Mouse (Mus musculus): ENCODE measurements at regions not wholly inside any gene's neighbourhood (a gene's known extent, or its start where the extent isn't known, plus 50 kb on each side); places are given as distances from the start of the nearest gene placed in this dataset.

- ATAC-seq: no peak
Observed at GRCm38 (mm10) chr16:5537286-5538204, 281.8 kb upstream of the Eef2kmt start.

- ATAC-seq: no peak
Observed at GRCm38 (mm10) chr16:5536515-5536972, 280.8 kb upstream of the Eef2kmt start.

- no peak for ATAC-seq
Observed at GRCm38 (mm10) chr16:5535414-5535813, 279.6 kb upstream of the Eef2kmt start.

DNA sequence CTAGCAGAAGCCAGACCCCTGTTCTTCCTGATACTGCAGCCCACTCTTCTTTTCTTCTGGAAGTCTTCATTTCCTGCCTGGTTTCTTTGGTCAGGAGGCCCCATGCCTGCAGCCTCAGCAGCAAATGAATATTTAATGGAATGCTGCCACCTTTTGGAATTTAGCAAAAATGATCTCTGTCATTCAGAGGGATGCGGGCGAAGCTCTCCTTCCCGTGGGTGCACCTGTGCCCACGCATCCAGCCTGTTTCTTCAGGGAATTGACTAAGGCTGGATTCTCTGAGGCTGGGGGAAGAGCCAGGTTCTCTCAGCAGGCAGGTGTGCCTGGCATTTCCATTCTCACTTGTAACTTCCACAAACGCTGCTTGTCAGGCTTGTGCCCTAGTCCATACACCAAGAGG, 279.1 kb upstream of the Eef2kmt start:
- ATAC-seq: no peak

- no peak for ATAC-seq
Observed at GRCm38 (mm10) chr16:5534385-5534784, 278.6 kb upstream of the Eef2kmt start.

- no peak for ATAC-seq
Observed at GRCm38 (mm10) chr16:5532281-5532680, 276.5 kb upstream of the Eef2kmt start.

- ATAC-seq: no peak
Observed at GRCm38 (mm10) chr16:5529823-5530222, 274.0 kb upstream of the Eef2kmt start.

GRCm38 (mm10) chr16:5527936-5528335, 272.2 kb upstream of the Eef2kmt start:
- ATAC-seq: no peak

- no peak for ATAC-seq
Observed at GRCm38 (mm10) chr16:5524375-5524774, 268.6 kb upstream of the Eef2kmt start.

DNA sequence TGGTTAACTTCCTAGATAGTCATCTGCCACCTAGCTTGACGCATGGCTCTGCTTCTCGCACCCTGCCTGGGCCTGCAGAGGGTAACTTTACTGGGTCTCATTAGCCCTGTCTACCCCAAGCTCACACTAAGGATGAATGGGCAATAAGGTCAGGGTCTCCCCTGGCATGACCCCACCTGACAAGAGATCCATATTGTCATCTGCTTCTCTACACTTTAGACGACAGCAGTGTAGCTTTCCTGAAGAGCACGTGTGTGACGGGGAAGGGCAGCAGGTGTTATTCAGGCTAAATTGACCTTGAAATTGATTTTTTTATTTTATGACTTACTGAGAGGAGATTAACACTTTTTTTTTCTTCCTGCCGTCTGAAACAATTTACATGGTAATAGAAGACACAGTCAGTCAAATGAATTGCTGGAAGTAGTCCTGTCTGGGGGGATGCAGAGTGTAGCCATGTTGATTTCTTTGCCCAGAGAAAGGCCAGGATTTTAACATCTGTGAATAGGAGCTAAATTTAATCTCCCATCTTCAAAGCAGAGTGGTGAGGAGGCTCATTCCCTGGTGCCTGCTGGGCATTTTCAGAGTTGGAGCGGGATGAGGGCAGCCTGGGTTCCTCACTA, 267.7 kb upstream of the Eef2kmt start:
- no peak for ATAC-seq

DNA sequence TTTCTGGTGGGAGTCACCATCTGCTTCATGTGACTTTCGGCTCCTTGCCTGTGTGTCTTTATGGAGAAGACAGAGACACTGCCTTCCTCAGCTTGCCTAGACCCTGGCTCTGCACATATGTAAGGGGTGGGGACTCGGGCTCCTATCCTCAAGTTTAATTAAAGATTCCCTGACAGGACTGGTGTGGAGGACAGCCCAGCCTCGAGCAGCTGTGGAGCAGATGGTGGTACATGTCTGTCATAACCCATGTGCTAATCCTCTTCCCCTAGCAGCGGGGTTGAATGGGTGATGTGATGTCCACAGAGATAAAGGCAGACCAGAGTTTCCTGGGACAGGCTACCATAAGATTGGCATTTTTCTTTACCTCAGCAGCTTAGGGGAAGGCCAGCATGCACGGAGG, 262.0 kb upstream of the Eef2kmt start:
- no peak for ATAC-seq

DNA sequence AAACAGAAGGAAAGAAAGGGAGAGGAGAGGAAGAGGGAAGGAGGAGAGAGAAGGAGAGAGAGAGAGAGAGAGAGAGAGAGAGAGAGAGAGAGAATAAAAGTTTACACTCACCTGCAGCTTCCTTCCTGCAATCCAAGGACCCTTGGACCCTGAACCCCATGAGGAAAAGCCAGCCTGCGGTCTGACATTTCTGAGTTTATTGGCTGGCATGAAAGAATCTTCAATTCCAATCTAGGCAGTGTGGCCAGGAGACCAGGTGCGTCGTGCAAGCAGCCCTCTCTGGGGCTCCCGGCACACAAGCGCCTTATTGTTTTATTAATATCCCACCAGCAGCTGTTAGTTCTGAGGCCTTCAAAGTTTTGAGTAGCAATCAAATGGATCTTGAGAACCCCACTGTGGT, 260.1 kb upstream of the Eef2kmt start:
- ATAC-seq: no peak

DNA sequence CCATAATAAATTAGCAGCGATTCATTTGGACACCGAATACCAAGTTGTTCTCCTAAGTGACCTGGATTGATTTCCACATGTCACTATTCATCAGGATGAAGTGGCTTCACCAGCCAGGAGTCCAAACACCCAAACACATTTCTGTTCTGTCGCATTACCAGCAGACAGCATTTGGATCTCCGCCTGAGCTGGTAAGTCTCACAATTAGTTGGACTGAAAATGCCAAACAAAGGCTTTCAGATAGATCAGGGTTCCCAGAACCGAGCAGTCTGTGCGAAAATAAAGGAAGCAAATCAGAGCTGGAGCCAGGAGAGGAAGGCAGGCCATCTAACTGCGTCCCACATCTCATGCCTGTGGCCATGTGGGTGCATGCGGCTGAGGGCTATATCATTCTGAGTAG, 251.5 kb upstream of the Eef2kmt start:
- no peak for ATAC-seq

DNA sequence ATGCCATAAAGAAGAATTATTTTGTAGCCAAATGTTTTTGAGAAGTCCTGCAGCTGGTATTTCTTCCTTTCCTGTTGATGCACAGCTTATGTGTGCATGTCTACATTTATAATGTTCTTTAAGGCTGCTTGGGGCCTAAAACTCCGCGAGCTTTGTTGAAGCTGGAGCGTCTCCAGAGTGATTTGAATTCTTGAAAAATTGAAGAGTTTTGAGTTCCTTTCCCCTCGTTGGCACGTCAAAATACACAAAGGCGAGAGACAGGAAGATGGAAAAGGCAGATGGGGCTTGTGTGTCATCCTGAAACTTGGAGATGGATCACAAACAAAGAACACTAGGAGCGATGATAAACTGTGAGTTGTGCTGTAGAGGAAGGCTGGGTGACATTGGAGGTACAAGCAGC, 246.2 kb upstream of the Eef2kmt start:
- ATAC-seq: no peak

- no peak for ATAC-seq
Observed at GRCm38 (mm10) chr16:5496051-5496685, 240.4 kb upstream of the Eef2kmt start.

GRCm38 (mm10) chr16:5493352-5493751, 237.6 kb upstream of the Eef2kmt start:
- ATAC-seq: no peak

DNA sequence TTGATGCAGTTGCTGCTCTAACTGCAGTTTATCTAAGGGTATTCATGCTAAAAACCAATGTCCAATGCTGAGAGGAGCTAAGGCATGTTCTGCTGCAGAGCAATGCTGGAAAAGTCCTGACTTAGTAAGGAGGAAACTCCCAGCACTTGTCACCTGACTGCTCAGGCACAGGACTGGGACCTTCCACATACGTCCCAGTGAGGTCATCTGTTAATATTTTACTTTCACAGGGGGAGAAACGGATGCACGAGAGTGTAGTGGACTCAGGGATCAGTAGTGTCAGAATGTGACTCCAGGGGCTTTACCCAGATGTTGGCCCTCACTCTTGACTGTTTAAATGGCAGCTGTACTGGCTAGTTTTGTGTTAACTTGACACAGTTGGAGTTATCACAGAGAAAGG, 231.5 kb upstream of the Eef2kmt start:
- ATAC-seq: no peak

DNA sequence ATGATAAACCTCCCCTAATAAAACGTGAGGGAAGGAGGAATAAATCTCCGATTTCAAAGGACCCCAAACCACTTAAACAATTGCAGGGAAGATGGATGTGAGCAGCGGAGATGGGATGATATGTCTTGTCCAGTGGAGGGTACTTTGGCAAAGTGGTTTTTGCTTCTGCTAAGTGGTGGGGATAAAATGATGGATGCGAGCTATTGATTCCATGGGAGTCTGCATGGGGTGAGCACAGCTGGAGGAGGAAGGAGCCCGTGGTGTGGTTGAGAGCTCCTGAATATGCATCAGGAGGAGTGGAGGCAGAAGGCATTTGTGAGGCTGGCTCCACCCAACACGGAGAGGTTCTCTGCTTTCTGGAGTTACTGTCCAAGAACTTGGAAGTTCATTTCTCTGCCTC, 227.6 kb upstream of the Eef2kmt start:
- ATAC-seq: no peak

GRCm38 (mm10) chr16:5480148-5480547, 224.4 kb upstream of the Eef2kmt start:
- ATAC-seq: no peak

GRCm38 (mm10) chr16:5478970-5479369, 223.2 kb upstream of the Eef2kmt start:
- no peak for ATAC-seq

DNA sequence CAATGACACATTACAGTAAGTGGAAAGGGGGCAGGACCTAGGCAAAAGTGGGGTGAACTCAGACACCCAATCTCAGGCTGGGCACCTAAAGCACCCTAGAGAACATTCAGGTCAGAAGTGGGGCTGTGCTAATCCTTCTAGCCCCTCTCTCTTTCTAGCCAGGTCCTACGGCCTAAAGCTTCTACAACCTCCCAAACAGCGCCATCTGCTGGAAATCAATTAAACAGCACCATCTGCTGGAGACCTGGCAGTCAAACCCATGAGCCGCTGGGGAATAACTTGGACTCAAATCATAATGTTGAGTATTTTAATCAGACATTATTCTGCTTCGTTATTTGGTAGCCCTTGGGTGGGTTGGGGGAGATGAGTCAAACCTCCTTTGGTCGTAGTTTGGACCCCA, 215.5 kb upstream of the Eef2kmt start:
- ATAC-seq: no peak

DNA sequence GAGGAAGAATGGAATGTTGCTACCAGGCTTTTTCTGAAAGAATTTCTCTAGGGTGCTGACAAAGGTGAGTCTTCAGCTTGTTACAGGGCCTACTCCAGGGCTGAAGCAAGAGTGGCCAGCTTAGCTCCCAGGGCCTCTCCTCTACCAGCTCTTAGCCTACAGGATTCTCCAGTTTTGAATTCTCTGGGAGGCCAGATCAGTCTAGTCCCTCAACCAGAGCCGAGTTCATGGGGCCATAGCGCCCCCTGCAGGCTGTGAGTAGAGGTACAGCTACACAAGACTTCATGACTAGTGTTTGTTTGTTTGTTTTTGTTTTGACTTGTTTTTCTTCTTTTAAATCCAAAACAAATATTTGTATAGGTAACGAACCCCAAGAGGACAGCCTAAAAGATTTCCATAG, 211.8 kb upstream of the Eef2kmt start:
- ATAC-seq: no peak

DNA sequence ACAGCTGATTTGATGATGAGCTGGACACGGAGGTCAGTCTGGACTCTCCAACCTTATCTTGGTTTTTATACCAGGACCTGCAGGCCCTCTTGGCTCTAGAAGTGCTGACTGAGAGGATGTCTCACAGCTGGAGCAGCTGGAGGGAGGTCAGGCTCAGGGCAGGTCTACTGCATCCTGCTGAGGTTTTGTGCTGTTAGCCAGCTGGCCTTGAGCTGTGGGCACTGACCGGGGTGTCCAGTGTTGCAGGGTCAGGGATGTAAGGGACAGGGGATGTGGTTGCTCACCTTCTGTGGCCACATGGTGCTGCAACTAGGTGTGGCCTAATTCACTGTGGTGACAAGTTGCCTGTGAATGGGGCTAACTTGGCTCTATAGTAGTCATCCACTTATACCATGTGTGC, 211.0 kb upstream of the Eef2kmt start:
- no peak for ATAC-seq
